Mouse (Mus musculus): Measurements from ENCODE around the gene Hspa12b. TPM values are rescaled to one million over a fixed set of nuclear protein-coding genes. Genes with fewer than 3 reads are reported as not detected.

The Hspa12b gene
- polyA plus RNA-seq, 1 experiment from 2014 or later: 0.65 TPM

DNA sequence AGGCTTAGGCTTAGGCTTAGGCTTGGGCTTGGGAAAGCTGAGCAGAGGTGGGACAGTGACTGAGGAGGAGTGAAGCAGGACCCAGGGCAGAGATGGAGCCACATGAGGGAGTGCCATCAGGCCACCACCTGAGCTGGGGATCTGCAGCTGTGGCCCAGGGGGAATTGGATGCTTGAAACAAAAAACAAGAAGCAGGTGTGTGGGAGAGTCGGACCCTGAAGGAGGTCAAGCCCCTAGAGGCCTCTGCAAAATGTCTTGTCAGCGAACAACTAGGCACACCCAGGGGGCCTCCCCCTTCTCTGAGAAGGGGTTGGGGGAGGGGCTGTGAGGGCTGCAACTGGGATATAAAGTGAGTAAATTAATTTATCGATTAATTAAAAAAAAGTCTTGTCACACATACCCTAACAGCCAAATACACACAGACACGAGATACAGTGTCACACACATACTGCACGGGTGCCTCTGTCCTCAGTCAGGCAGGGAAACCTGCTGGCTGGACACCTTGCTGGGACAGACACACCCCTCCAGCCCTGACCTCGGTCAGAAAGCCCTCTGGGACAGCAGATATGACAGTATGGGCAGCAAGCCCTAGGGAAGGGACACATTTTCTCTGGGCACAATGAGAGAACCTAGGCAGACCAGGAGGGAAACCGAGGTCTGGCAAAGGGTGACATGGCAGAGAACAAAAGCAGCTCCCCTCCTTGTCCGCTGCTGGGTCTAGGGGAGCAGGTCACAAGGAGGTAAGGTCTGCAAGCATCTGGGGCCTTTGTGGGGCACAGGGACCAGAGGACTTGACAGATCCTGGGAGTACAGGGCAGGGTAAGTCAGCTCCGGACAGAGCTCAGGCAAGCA lies 890 bp upstream of the Hspa12b start:
- no peak overlapping the region for H3K4me2 ChIP-seq (ENCODE audit: low read depth, low read length)
- no peak overlapping the region for H3K9ac ChIP-seq (replicated peaks)
- DNase-seq (no peak), ATAC-seq (no peak)
- no peaks in the 10 kb centered on the region for H3K27me3 ChIP-seq (ENCODE audit: insufficient read depth, low read length)
- 62% methylated on average over 9 of the region's 9 CpGs for WGBS (ENCODE audit: insufficient replicate concordance)
- no peaks in the 10 kb centered on the region for H3K9me3 ChIP-seq (ENCODE audit: low read length)
- no peaks in the 10 kb centered on the region for H3K36me3 ChIP-seq (replicated peaks; ENCODE audit: insufficient read depth, low read length)
- H3K27ac ChIP-seq (ENCODE audit: low read depth): no peak overlapping the region
- peaks cover 33% of the 10 kb centered on the region for H3K4me1 ChIP-seq (ENCODE audit: insufficient read depth)
- TF ChIP-seq CTCF (IDR thresholded peaks at IDR 0.05; ENCODE audit: low read depth) (no peak), EP300 (IDR thresholded peaks at IDR 0.05; ENCODE audit: low read depth) (no peak)
- no peak overlapping the region for H3K4me3 ChIP-seq (ENCODE audit: low read depth, low read length)

DNA sequence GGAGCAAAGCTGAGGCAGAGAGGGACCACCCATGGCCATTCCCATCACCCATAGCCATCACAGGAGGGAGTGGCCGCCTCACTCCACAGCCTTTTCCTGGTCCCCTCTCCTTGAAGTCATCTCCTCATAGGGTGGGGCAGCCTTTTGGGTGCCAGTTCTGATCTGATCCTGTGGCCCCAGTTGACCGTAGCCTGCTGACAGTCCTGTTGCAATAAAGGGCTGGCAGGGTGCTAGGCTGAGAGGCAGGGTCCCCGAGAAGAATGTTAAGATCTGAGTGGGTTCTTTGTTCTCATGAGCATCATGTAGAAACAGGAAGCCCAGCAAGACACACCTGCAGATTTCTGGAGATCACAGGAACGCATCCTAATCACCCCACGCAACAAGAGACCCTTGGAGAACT lies 1.1 kb downstream of the Hspa12b start:
- Histone ChIP-seq H3K4me3 (ENCODE audit: low read depth, low read length) (peak overlapping the region; percentile 49; the same call in 1 of the 2 replicates), H3K27ac (ENCODE audit: low read depth) (0 out of 2 replicates have a peak overlapping the region, but pooled peaks have one; percentile 16), H3K4me1 (ENCODE audit: insufficient read depth) (peaks cover 33% of the 10 kb centered on the region), H3K9me3 (ENCODE audit: low read length) (no peaks in the 10 kb centered on the region), H3K4me2 (ENCODE audit: low read depth, low read length) (peak overlapping the region; percentile 73), H3K36me3 (replicated peaks; ENCODE audit: insufficient read depth, low read length) (no peaks in the 10 kb centered on the region), H3K27me3 (ENCODE audit: insufficient read depth, low read length) (no peaks in the 10 kb centered on the region), H3K9ac (replicated peaks) (no peak overlapping the region)
- DNase-seq (no peak), ATAC-seq (no peak)
- WGBS (ENCODE audit: insufficient replicate concordance): 77% methylated on average over 5 of the region's 5 CpGs
- no peak for TF ChIP-seq CTCF (IDR thresholded peaks at IDR 0.05; ENCODE audit: low read depth)
- no peak for TF ChIP-seq EP300 (IDR thresholded peaks at IDR 0.05; ENCODE audit: low read depth)

- no peak overlapping the region for H3K27ac ChIP-seq (ENCODE audit: low read depth)
- ATAC-seq (no peak), DNase-seq (no peak)
- H3K27me3 ChIP-seq (ENCODE audit: insufficient read depth, low read length): no peaks in the 10 kb centered on the region
- WGBS (ENCODE audit: insufficient replicate concordance): 71% methylated on average over 3 of the region's 3 CpGs
- peaks cover 33% of the 10 kb centered on the region for H3K4me1 ChIP-seq (ENCODE audit: insufficient read depth)
- TF ChIP-seq CTCF (IDR thresholded peaks at IDR 0.05; ENCODE audit: low read depth) (no peak), EP300 (IDR thresholded peaks at IDR 0.05; ENCODE audit: low read depth) (no peak)
- peak overlapping the region; percentile 73; the same call in 1 of the 2 replicates for H3K4me2 ChIP-seq (ENCODE audit: low read depth, low read length)
- H3K9ac ChIP-seq (replicated peaks): no peak overlapping the region
- no peaks in the 10 kb centered on the region for H3K36me3 ChIP-seq (replicated peaks; ENCODE audit: insufficient read depth, low read length)
- no peak overlapping the region for H3K4me3 ChIP-seq (ENCODE audit: low read depth, low read length)
- no peaks in the 10 kb centered on the region for H3K9me3 ChIP-seq (ENCODE audit: low read length)
These were observed 1.6 kb downstream of the Hspa12b start for GRCm38 (mm10) chr2:131128636-131129157.

DNA sequence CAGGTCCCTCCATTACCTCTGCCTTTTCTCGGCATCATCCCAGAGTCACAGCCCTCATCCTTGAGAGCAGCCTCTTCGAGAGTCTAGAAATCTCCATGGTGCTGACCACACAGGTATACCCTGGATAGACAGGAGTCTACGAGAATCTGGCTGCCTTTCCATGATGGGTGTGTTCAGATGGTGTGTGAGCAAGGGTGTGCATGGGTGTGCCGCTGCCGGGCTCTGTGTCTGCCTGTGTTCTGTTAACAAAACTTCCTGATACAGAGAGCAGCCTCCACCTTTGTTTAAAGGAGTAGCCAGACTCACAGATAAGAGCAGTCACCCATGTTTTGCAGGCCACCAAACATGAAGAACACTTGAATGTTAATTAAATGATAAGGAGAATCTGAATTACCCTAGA lies 2.8 kb downstream of the Hspa12b start:
- ATAC-seq: peak; percentile 63
- Histone ChIP-seq H3K27ac (ENCODE audit: low read depth) (peak overlapping the region; percentile 48; the same call in 1 of the 2 replicates), H3K4me3 (ENCODE audit: low read depth, low read length) (no peak overlapping the region), H3K27me3 (ENCODE audit: insufficient read depth, low read length) (no peaks in the 10 kb centered on the region), H3K9me3 (ENCODE audit: low read length) (no peaks in the 10 kb centered on the region), H3K4me1 (ENCODE audit: insufficient read depth) (peaks cover 37% of the 10 kb centered on the region), H3K4me2 (ENCODE audit: low read depth, low read length) (peak overlapping the region; percentile 4), H3K36me3 (replicated peaks; ENCODE audit: insufficient read depth, low read length) (no peaks in the 10 kb centered on the region), H3K9ac (replicated peaks) (0 out of 2 replicates have a peak overlapping the region, but pooled peaks have one; percentile 21)
- WGBS (ENCODE audit: insufficient replicate concordance): 56% methylated on average over 5 of the region's 5 CpGs
- DNase-seq: no peak
- TF ChIP-seq EP300 (IDR thresholded peaks at IDR 0.05; ENCODE audit: low read depth) (peak; percentile 23; the same call in 1 of the 2 replicates), CTCF (IDR thresholded peaks at IDR 0.05; ENCODE audit: low read depth) (no peak)

DNA sequence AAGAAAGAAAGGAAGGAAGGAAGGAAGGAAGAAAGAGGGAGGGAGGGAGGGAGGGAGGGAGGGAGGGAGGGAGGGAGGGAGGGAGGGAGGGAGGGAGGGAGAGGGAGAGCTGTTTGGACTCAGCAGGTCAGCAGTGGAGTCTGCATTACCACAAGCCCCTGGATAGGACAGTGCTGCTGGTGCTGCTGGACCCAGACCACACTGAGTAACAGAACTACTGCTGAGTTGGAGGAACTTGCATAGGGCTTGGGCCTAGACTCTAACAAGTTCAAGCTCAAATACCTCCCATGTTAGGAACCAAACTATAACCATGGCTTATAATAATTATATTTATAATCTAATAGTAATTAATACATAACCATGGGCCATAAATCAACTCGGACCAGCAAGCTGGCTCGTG lies 3.8 kb downstream of the Hspa12b start:
- DNase-seq (no peak), ATAC-seq (no peak)
- TF ChIP-seq CTCF (IDR thresholded peaks at IDR 0.05; ENCODE audit: low read depth) (no peak), EP300 (IDR thresholded peaks at IDR 0.05; ENCODE audit: low read depth) (no peak)
- no peak overlapping the region for H3K27ac ChIP-seq (ENCODE audit: low read depth)
- no peaks in the 10 kb centered on the region for H3K36me3 ChIP-seq (replicated peaks; ENCODE audit: insufficient read depth, low read length)
- H3K27me3 ChIP-seq (ENCODE audit: insufficient read depth, low read length): no peaks in the 10 kb centered on the region
- H3K9ac ChIP-seq (replicated peaks): no peak overlapping the region
- WGBS (ENCODE audit: insufficient replicate concordance): 87% methylated on average over 2 of the region's 2 CpGs
- peaks cover 46% of the 10 kb centered on the region for H3K4me1 ChIP-seq (ENCODE audit: insufficient read depth)
- H3K4me2 ChIP-seq (ENCODE audit: low read depth, low read length): no peak overlapping the region
- no peaks in the 10 kb centered on the region for H3K9me3 ChIP-seq (ENCODE audit: low read length)
- H3K4me3 ChIP-seq (ENCODE audit: low read depth, low read length): no peak overlapping the region

DNA sequence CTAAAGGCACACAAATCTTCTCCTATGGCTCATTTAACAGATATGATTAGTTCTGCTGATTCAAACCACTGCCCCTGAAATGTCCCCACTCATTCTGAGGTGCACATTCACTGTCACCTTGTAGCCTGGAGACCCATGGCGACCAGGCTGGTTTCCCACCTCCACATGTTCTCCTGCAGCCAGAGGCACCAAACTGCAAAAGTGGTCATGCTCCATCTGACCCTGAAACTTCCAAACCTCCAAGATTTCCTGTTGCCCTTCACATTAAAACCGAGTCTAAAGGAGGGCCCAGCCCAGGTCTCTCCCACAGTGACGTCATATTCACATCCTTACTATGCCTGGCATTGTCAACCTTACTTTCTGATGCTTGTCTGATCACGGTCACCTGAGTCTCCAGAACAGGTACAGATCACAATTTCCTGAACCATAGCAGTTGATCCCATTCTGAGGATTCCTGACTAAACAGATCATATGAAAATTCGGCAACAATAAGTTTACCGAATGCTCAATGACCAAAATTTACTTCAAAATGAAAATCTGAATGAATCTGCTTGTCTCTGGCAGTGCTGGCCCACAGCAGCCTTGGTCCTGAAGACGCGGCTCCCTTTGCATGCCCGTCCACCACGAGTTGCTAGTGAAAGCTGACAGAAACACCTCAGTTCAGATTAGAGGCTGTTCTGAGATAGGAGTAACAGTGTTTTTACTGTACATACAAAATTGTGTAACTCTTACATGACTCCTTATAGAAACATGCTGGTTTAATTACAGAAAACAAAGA lies 5.2 kb downstream of the Hspa12b start:
- Histone ChIP-seq H3K27me3 (ENCODE audit: insufficient read depth, low read length) (no peaks in the 10 kb centered on the region), H3K4me3 (ENCODE audit: low read depth, low read length) (no peak overlapping the region), H3K9ac (replicated peaks) (no peak overlapping the region), H3K9me3 (ENCODE audit: low read length) (no peaks in the 10 kb centered on the region), H3K36me3 (replicated peaks; ENCODE audit: insufficient read depth, low read length) (no peaks in the 10 kb centered on the region), H3K4me1 (ENCODE audit: insufficient read depth) (peaks cover 49% of the 10 kb centered on the region), H3K27ac (ENCODE audit: low read depth) (no peak overlapping the region), H3K4me2 (ENCODE audit: low read depth, low read length) (no peak overlapping the region)
- ATAC-seq (no peak), DNase-seq (no peak)
- TF ChIP-seq EP300 (IDR thresholded peaks at IDR 0.05; ENCODE audit: low read depth) (no peak), CTCF (IDR thresholded peaks at IDR 0.05; ENCODE audit: low read depth) (no peak)
- 80% methylated on average over 10 of the region's 10 CpGs for WGBS (ENCODE audit: insufficient replicate concordance)

All from liver, postnatal 0 days (tissue).